Mouse (Mus musculus) heart, postnatal 0 days (tissue): ENCODE measurements at regions not wholly inside any gene's neighbourhood (a gene's known extent, or its start where the extent isn't known, plus 50 kb on each side); places are given as distances from the start of the nearest gene placed in this dataset.

Experiments
- ATAC-seq: fragments of 200-750 bp; cut with Nextera tagmentation; 2 replicates; pipeline ENCODE4 v1.8.0; 2017; ENCODE audit warnings: low read depth, moderate number of reproducible peaks, moderate library complexity; ENCODE audit not compliant: insufficient read depth
- DNase-seq: peaks from one replicate; pipeline ENCODE4 v3.0.0-alpha.2; 2016; ENCODE audit warnings: low spot score
- H3K27ac ChIP-seq: fragments of 300-500 bp; sonication (generic); 2 replicates; pipeline ENCODE4 v1.5.1; 2014; ENCODE audit warnings: low read depth, mild to moderate bottlenecking
- H3K27me3 ChIP-seq: fragments of 300-500 bp; sonication (generic); 2 replicates; pipeline ENCODE4 v1.6.1; 2014; ENCODE audit warnings: low read length, mixed read lengths; ENCODE audit not compliant: control insufficient read depth, insufficient read depth
- H3K36me3 ChIP-seq: fragments of 300-500 bp; sonication (generic); replicated peaks from 2 replicates; pipeline ENCODE4 v1.6.1; 2014; ENCODE audit warnings: low read length, mixed read lengths; ENCODE audit not compliant: control insufficient read depth, insufficient read depth
- H3K4me1 ChIP-seq: fragments of 300-500 bp; sonication (generic); 2 replicates; pipeline ENCODE4 v1.6.1; 2014; ENCODE audit warnings: antibody characterized with exemption; ENCODE audit not compliant: control insufficient read depth, insufficient read depth
- H3K4me2 ChIP-seq: fragments of 300-500 bp; sonication (generic); 2 replicates; pipeline ENCODE4 v1.6.1; 2014; ENCODE audit warnings: low read depth, mild to moderate bottlenecking, low read length, moderate library complexity
- H3K4me3 ChIP-seq: fragments of 300-500 bp; sonication (generic); 2 replicates; pipeline ENCODE4 v1.5.1; 2014; ENCODE audit warnings: low read depth, low read length
- H3K9ac ChIP-seq: fragments of 300-500 bp; sonication (generic); replicated peaks from 2 replicates; pipeline ENCODE4 v1.6.1; 2014; ENCODE audit warnings: low read depth, low read length, mixed read lengths
- H3K9me3 ChIP-seq: fragments of 300-500 bp; sonication (generic); replicated peaks from 2 replicates; pipeline ENCODE4 v1.6.1; 2016; ENCODE audit warnings: low read length; ENCODE audit not compliant: control insufficient read depth
- CTCF ChIP-seq: IDR thresholded peaks from 2 replicates; pipeline ENCODE4 v1.5.1; 2016; ENCODE audit warnings: antibody characterized with exemption, control low read depth, low read depth
- EP300 ChIP-seq: IDR thresholded peaks from 2 replicates; pipeline ENCODE4 v1.6.1; 2016; ENCODE audit warnings: antibody characterized with exemption, low read depth
- WGBS: fragments of 180-500 bp; shearing (Covaris S2); extraction: QIAGEN DNeasy Blood & Tissue Kit; methylation state at CpG from one replicate; pipeline ENCODE4 v1.1.7; 2014; 5-methylcytosine and 5-hydroxymethylcytosine counted together

DNA sequence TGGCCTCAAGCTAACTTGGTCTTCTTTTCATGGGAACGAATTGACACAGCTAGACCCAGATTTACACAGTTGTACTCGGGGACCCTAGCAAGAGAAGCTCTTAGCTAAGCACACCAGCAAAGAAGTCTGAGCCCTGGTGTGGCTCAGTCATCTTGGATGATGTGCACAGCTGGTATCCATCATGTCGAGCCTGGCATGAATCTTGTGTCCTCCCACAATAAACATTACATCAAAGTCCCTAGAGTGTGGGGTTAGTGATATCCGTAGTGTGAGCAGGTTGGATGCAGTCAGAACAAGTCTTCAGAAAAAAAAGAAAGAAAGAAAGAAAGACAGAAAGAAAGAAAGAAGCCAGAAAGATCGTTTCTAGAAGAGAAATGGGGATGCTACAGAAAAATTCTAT is 52.1 kb upstream of the Hmcn1 start:
- peak; percentile 51; the same call in 1 of the 2 replicates for ATAC-seq
- H3K36me3 ChIP-seq = no peaks in the 10 kb centered on the region

DNA sequence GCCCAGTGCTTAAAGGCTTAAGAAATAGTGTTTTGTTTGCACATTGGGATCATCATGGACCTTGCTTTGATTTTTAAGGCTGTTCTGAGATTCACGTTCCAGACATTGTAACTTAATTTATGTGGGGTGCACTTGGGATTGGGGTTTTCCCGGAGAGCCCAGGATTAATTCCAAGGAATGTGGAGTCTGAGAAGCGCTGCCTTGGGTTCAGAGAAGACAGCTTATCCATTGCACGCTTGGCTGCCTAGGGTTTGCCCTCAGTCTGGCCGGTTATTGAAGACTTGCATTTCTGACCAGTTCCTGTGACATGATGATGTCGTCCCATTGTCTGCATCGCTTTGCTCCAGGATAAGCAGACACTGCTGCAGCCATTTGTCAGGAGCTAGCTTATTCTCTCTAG is 53.4 kb upstream of the Hmcn1 start:
- H3K27me3 ChIP-seq = no peaks in the 10 kb centered on the region
- no peak overlapping the region for H3K9ac ChIP-seq
- no peak overlapping the region for H3K27ac ChIP-seq
- no peaks in the 10 kb centered on the region for H3K4me1 ChIP-seq
- no peaks in the 10 kb centered on the region for H3K36me3 ChIP-seq
- H3K4me3 ChIP-seq = no peak overlapping the region
- ATAC-seq (no peak), DNase-seq (no peak)
- no peaks in the 10 kb centered on the region for H3K9me3 ChIP-seq
- 52% methylated on average over 7 of the region's 7 CpGs for WGBS
- TF ChIP-seq EP300 (no peak), CTCF (no peak)
- H3K4me2 ChIP-seq = no peak overlapping the region

More for the DNA sequence above, 52.1 kb upstream of the Hmcn1 start:
- no peak overlapping the region for H3K9ac ChIP-seq
- no peak overlapping the region for H3K4me2 ChIP-seq
- H3K4me3 ChIP-seq = no peak overlapping the region
- no peaks in the 10 kb centered on the region for H3K9me3 ChIP-seq
- TF ChIP-seq CTCF (no peak), EP300 (no peak)
- DNase-seq = no peak
- no peaks in the 10 kb centered on the region for H3K27me3 ChIP-seq
- H3K27ac ChIP-seq = no peak overlapping the region
- no peaks in the 10 kb centered on the region for H3K4me1 ChIP-seq
- 56% methylated on average over 5 of the region's 5 CpGs for WGBS

- H3K9ac ChIP-seq = no peak overlapping the region
- DNase-seq (no peak), ATAC-seq (no peak)
- no peaks in the 10 kb centered on the region for H3K36me3 ChIP-seq
- WGBS = 74% methylated on average over 19 of the region's 19 CpGs
- H3K9me3 ChIP-seq = no peaks in the 10 kb centered on the region
- TF ChIP-seq CTCF (no peak), EP300 (no peak)
- no peak overlapping the region for H3K4me3 ChIP-seq
- no peak overlapping the region for H3K4me2 ChIP-seq
- no peak overlapping the region for H3K27ac ChIP-seq
- no peaks in the 10 kb centered on the region; the same call in 1 of the 2 replicates for H3K4me1 ChIP-seq
- H3K27me3 ChIP-seq = no peaks in the 10 kb centered on the region
Observed at GRCm38 (mm10) chr1:151049726-151050506, 56.7 kb upstream of the Hmcn1 start.

DNA sequence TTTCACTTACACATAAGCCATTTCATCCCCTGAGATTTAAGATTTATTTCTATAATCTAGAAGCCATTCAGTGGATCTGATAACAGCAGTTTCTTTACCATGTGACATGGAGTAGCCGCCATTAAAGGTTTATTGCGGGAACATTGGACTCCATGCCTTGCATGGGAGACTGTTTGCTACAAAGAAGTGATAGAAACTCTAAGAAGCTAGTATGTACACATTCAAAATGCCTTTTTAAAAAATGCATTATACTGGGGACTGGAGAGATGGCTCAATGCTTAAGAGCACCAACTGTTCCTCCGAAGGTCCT is 57.2 kb upstream of the Hmcn1 start:
- no peaks in the 10 kb centered on the region for H3K27me3 ChIP-seq
- no peaks in the 10 kb centered on the region for H3K36me3 ChIP-seq
- H3K9ac ChIP-seq = no peak overlapping the region
- ATAC-seq (no peak), DNase-seq (no peak)
- TF ChIP-seq CTCF = no peak
- no peak for TF ChIP-seq EP300
- H3K9me3 ChIP-seq = no peaks in the 10 kb centered on the region
- H3K27ac ChIP-seq = no peak overlapping the region
- no peak overlapping the region for H3K4me3 ChIP-seq
- no peak overlapping the region for H3K4me2 ChIP-seq
- H3K4me1 ChIP-seq = no peaks in the 10 kb centered on the region; the same call in 1 of the 2 replicates
- 92% methylated on average over 3 of the region's 3 CpGs for WGBS

DNA sequence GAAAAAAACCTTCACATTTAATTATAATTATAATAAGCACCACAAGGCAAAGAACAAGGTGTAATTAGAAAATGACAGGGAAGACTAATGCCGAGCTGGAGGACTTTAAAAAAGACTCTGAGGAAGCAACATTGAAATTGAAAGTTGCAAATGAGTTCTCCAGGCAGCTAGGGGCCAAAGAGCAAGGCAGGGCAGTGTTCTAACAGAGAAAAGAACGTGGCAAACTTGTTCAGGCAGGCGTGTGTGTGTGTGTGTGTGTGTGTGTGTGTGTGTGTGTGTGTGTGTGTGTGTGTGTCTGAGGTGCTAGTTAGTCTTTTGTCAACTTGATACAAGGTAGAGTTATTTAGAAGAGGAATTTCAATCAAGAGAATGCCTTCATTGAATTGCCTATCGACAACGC is 60.0 kb upstream of the Hmcn1 start:
- Histone ChIP-seq H3K9me3 (no peaks in the 10 kb centered on the region), H3K9ac (no peak overlapping the region), H3K4me2 (no peak overlapping the region), H3K27me3 (no peaks in the 10 kb centered on the region), H3K27ac (no peak overlapping the region), H3K36me3 (no peaks in the 10 kb centered on the region), H3K4me1 (no peaks in the 10 kb centered on the region; the same call in 1 of the 2 replicates), H3K4me3 (no peak overlapping the region)
- DNase-seq (no peak), ATAC-seq (no peak)
- 67% methylated on average over 5 of the region's 5 CpGs for WGBS
- TF ChIP-seq EP300 = no peak
- TF ChIP-seq CTCF = no peak

GRCm38 (mm10) chr1:151055396-151055795 is 62.2 kb upstream of the Hmcn1 start:
- no peak overlapping the region for H3K4me3 ChIP-seq
- H3K27ac ChIP-seq = no peak overlapping the region
- no peak for DNase-seq
- H3K36me3 ChIP-seq = no peaks in the 10 kb centered on the region
- no peak for ATAC-seq
- no peak overlapping the region for H3K9ac ChIP-seq
- H3K4me2 ChIP-seq = no peak overlapping the region
- no peaks in the 10 kb centered on the region; the same call in 1 of the 2 replicates for H3K4me1 ChIP-seq
- TF ChIP-seq CTCF = no peak
- no peak for TF ChIP-seq EP300
- H3K27me3 ChIP-seq = no peaks in the 10 kb centered on the region
- 83% methylated on average over 6 of the region's 6 CpGs for WGBS
- H3K9me3 ChIP-seq = no peaks in the 10 kb centered on the region
